Mouse (Mus musculus) CH12.LX (cell line): ENCODE measurements at regions not wholly inside any gene's neighbourhood (a gene's known extent, or its start where the extent isn't known, plus 50 kb on each side); places are given as distances from the start of the nearest gene placed in this dataset.

Source experiments
- DNase-seq: peaks from one replicate; pipeline ENCODE4 v3.0.0-alpha.2; 2013; ENCODE audit errors: extremely low read depth
- H3K27ac ChIP-seq: 2 replicates; pipeline ENCODE4 v1.5.1; 2012; ENCODE audit warnings: low read depth, mild to moderate bottlenecking, control low read depth, moderate library complexity; ENCODE audit not compliant: insufficient read depth
- H3K27me3 ChIP-seq: replicated peaks from 2 replicates; pipeline ENCODE3; 2012; ENCODE audit warnings: inconsistent platforms
- H3K36me3 ChIP-seq, 2 experiments: replicated peaks in 1 of 2; 2 replicates each; pipeline versions ENCODE3 to v1.6.1; 2012; ENCODE audit warnings: inconsistent platforms in 1 of 2, low read length in 1 of 2, mild to moderate bottlenecking in 1 of 2, mixed read lengths in 1 of 2, moderate library complexity in 1 of 2; ENCODE audit not compliant: control insufficient read depth in 1 of 2, insufficient read depth in 1 of 2
- H3K4me1 ChIP-seq, 2 experiments: 2 replicates each; pipeline ENCODE4 v1.6.1; 2012; ENCODE audit warnings: inconsistent platforms in 1 of 2, moderate library complexity in 1 of 2; ENCODE audit not compliant: insufficient read depth in 2 of 2, control insufficient read depth in 1 of 2
- H3K4me2 ChIP-seq: 2 replicates; pipeline ENCODE4 v1.6.1; 2012; ENCODE audit warnings: low read depth, mild to moderate bottlenecking, control low read depth; ENCODE audit not compliant: poor library complexity, insufficient read depth, severe bottlenecking
- H3K4me3 ChIP-seq, 3 experiments: fragments of 150-350 bp in 1 of 3; sonication (generic) in 1 of 3; replicated peaks in 1 of 3; 2 replicates each; pipeline versions ENCODE3 to v1.5.1; 2011 to 2012; ENCODE audit warnings: low read depth in 2 of 3, low read length in 2 of 3, mild to moderate bottlenecking in 2 of 3, moderate library complexity in 2 of 3, control low read depth in 1 of 3, improper control_type of control experiment in 1 of 3, inconsistent platforms in 1 of 3, mixed read lengths in 1 of 3; ENCODE audit not compliant: poor library complexity in 1 of 3
- H3K79me2 ChIP-seq: replicated peaks from 2 replicates; pipeline ENCODE4 v1.6.1; 2012; ENCODE audit warnings: mild to moderate bottlenecking, moderate library complexity; ENCODE audit not compliant: control insufficient read depth, poor library complexity, insufficient read depth, severe bottlenecking; ENCODE audit errors: extremely low read depth
- H3K9ac ChIP-seq: 2 replicates; pipeline ENCODE4 v1.6.1; 2012; ENCODE audit warnings: low read depth, mild to moderate bottlenecking, control low read depth, moderate library complexity; ENCODE audit not compliant: insufficient read depth
- H3K9me3 ChIP-seq: replicated peaks from 2 replicates; pipeline ENCODE3; 2012; ENCODE audit warnings: low read length, inconsistent platforms, mixed read lengths
- BHLHE40 ChIP-seq: IDR thresholded peaks from 2 replicates; pipeline ENCODE4 v1.6.1; 2011; ENCODE audit warnings: mild to moderate bottlenecking, low read depth, low read length, improper control_type of control experiment
- ETS1 ChIP-seq: conservative IDR thresholded peaks from 2 replicates; pipeline ENCODE4 v1.6.1; 2012; ENCODE audit warnings: low read depth, mild to moderate bottlenecking, inconsistent platforms, low read length, improper control_type of control experiment, moderate library complexity
- HCFC1 ChIP-seq: IDR thresholded peaks from 2 replicates; pipeline ENCODE4 v1.6.1; 2012; ENCODE audit warnings: low read depth, mild to moderate bottlenecking, inconsistent platforms, low read length, improper control_type of control experiment
- MEF2A ChIP-seq: IDR thresholded peaks from 2 replicates; pipeline ENCODE4 v1.6.1; 2014; ENCODE audit warnings: low read depth, mild to moderate bottlenecking, inconsistent platforms, low read length, improper control_type of control experiment, borderline replicate concordance
- MYC ChIP-seq: IDR thresholded peaks from 2 replicates; pipeline ENCODE4 v1.6.1; 2011; ENCODE audit warnings: low read depth, mild to moderate bottlenecking, improper control_type of control experiment, low read length
- NELFE ChIP-seq: IDR thresholded peaks from 2 replicates; pipeline ENCODE4 v1.6.1; 2011; ENCODE audit warnings: low read depth, low read length, improper control_type of control experiment
- NRF1 ChIP-seq: IDR thresholded peaks from 2 replicates; pipeline ENCODE4 v1.6.1; 2014; ENCODE audit warnings: low read depth, mild to moderate bottlenecking, inconsistent platforms, low read length, improper control_type of control experiment, moderate library complexity
- PAX5 ChIP-seq: IDR thresholded peaks from 2 replicates; pipeline ENCODE4 v1.6.1; 2012; ENCODE audit warnings: low read length, inconsistent platforms, mixed read lengths
- RAD21 ChIP-seq: IDR thresholded peaks from 2 replicates; pipeline ENCODE4 v1.6.1; 2011; ENCODE audit warnings: low read depth, mild to moderate bottlenecking, low read length, improper control_type of control experiment, moderate library complexity
- SIN3A ChIP-seq: IDR thresholded peaks from 2 replicates; pipeline ENCODE4 v1.6.1; 2012; ENCODE audit warnings: low read length, improper control_type of control experiment, inconsistent platforms
- dilution Hi-C: fragments of 300-500 bp; cut with MboI; formaldehyde crosslinking; loops from 2 replicates; pipeline ENCODE4 v1.14.3; 2020; ENCODE audit warnings: low sequenced_read_pairs; ENCODE audit not compliant: extremely low pct_unique_long_range_greater_than_20kb, extremely low pct_ligation_motif_present
- in situ Hi-C: fragments of 300-500 bp; cut with MboI; formaldehyde crosslinking; loops from 3 replicates; pipeline ENCODE4 v1.14.3; 2019; ENCODE audit warnings: low sequenced_read_pairs, low pct_ligation_motif_present, low pct_unique_long_range_greater_than_20kb, mixed read lengths

GRCm38 (mm10) chr6:31080279-31080678 lies 121.4 kb upstream of the Klf14 start:
- H3K27ac ChIP-seq: 0 out of 2 replicates have a peak overlapping the region, but pooled peaks have one; percentile 24
- DNase-seq: no peak
- TF ChIP-seq NELFE (no peak), NRF1 (no peak)
- TF ChIP-seq, all 38 proteins: peak for 0
- peaks cover 2% of the 10 kb centered on the region; the same call in 1 of the 2 replicates for H3K79me2 ChIP-seq
- H3K4me2 ChIP-seq: no peak overlapping the region
- peaks cover 29 to 98% of the 10 kb centered on the region in 2 experiments for H3K4me1 ChIP-seq
- no peak overlapping the region for H3K9ac ChIP-seq
- H3K9me3 ChIP-seq: no peaks in the 10 kb centered on the region
- dilution Hi-C loops (no loop called here), in situ Hi-C loops (no loop called here)
- H3K36me3 ChIP-seq: peaks cover 70 to 96% of the 10 kb centered on the region in 2 experiments
- no peak overlapping the region for H3K4me3 ChIP-seq
- H3K27me3 ChIP-seq: no peaks in the 10 kb centered on the region

DNA sequence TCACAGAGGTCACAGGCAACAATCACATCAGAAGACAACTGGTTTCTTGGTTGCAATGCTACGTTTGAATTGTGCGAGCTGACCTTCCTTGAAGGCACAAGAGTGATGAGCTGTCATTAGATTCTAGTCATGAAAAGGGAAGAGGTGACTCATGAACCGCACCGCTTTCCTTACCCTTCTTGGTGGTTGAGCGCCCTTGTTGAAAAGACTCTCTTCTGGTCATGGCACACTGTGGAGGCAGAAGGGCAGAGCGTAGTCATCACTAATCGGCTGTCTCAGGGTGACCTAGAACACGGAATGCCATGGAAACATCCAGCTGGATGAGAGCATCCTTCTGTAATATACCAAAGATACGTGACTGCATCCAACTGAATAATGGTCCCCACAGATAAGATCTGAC lies 121.8 kb upstream of the Klf14 start:
- in situ Hi-C loops: no loop called here
- TF ChIP-seq PAX5: no peak
- 0 out of 2 replicates have a peak, but pooled peaks have one; percentile 16 for TF ChIP-seq ETS1
- TF ChIP-seq SIN3A: no peak
- TF ChIP-seq NELFE: no peak
- no peak for TF ChIP-seq HCFC1
- TF ChIP-seq, all 38 proteins: peak for 1
- H3K4me2 ChIP-seq: no peak overlapping the region
- peaks cover 2% of the 10 kb centered on the region; the same call in 1 of the 2 replicates for H3K79me2 ChIP-seq
- H3K36me3 ChIP-seq: peaks cover 69 to 96% of the 10 kb centered on the region in 2 experiments
- H3K4me3 ChIP-seq: no peak overlapping the region
- no peaks in the 10 kb centered on the region for H3K27me3 ChIP-seq
- DNase-seq: peak; percentile 57
- peaks cover 26 to 98% of the 10 kb centered on the region in 2 experiments for H3K4me1 ChIP-seq
- H3K9me3 ChIP-seq: no peaks in the 10 kb centered on the region
- dilution Hi-C loops: no loop called here
- H3K9ac ChIP-seq: no peak overlapping the region
- H3K27ac ChIP-seq: 0 out of 2 replicates have a peak overlapping the region, but pooled peaks have one; percentile 24

DNA sequence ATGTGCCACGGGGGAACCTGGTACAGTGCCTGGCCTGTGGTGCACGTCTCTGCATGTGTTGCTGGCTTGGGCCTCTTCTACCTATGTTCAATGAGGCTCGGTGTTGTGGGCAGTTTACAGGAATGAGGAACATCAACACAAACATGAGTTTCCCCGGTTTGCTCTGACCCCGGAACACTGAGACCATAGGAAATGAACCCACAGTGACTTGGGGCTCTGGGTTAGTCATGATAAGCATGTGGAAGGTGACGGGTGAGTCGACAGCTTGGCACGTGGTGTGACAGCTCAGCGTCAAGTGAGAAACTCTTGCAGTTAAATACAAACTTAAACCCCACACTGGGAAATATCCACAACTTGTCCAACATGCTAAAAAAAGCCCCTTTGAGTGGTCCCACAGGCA lies 122.4 kb upstream of the Klf14 start:
- Histone ChIP-seq H3K4me1 (peaks cover 21 to 98% of the 10 kb centered on the region in 2 experiments), H3K27me3 (no peaks in the 10 kb centered on the region), H3K27ac (no peak overlapping the region), H3K9me3 (no peaks in the 10 kb centered on the region), H3K4me3 (no peak overlapping the region), H3K9ac (no peak overlapping the region), H3K4me2 (no peak overlapping the region), H3K79me2 (peaks cover 2% of the 10 kb centered on the region; the same call in 1 of the 2 replicates), H3K36me3 (peaks cover 72 to 96% of the 10 kb centered on the region in 2 experiments)
- no peak for TF ChIP-seq BHLHE40
- no peak for TF ChIP-seq MEF2A
- no peak for TF ChIP-seq RAD21
- TF ChIP-seq MYC: no peak
- in situ Hi-C loops (no loop called here), dilution Hi-C loops (no loop called here)
- DNase-seq: no peak
